In the genomic region with DNA sequence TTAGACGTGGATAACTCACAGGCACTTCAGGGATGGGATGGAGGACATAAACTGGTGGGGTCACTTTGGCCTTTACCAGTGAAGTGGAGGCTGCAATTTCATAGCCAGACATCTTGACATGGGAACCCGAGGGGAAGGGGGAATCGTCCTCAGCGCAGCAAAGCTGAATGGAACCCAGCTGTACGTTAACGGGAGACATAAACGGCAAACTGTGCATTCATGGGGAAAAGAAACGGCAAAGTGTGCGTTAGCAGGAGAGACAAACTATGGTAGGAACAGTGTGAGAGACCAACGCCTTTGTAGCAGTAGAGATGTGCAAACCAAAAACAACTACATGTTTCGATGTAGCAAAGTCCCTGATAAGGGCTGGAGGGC, we compare ENCODE assay signal across 11 mouse cellular contexts.
DNase-seq lines count a peak whose midpoint lies in the region; ATAC-seq and TF ChIP-seq lines count a peak whose summit lies in the region.
"Had no signal": no experiment of that assay in that cellular context is flagged by ENCODE, and none has a peak within 500 bp of the region (broad histone marks: within the 10 kb centered on the region; RNA-seq: fewer than 3 reads in every experiment).

No protein-coding gene starts in this region.

- TF ChIP-seq EP300 in liver, postnatal 0 days (IDR thresholded peaks at IDR 0.05; ENCODE audit: low read depth), result no peak

- peak overlapping the region; percentile 16; the same call in 1 of the 2 replicates for H3K9ac ChIP-seq in heart, embryonic 16.5 days (ENCODE audit: low read length)
- H3K9ac ChIP-seq in midbrain, embryonic 14.5 days (replicated peaks; ENCODE audit: low read length), result no peak overlapping the region
- no peak overlapping the region for H3K9ac ChIP-seq in midbrain, embryonic 13.5 days (replicated peaks)
- H3K9ac ChIP-seq in embryonic facial prominence, embryonic 13.5 days, result 0 out of 2 replicates have a peak overlapping the region, but pooled peaks have one; percentile 27
- 0 out of 2 replicates have a peak overlapping the region, but pooled peaks have one; percentile 8 for H3K9ac ChIP-seq in liver, postnatal 0 days (replicated peaks)
- no peak overlapping the region for H3K9ac ChIP-seq in kidney, embryonic 14.5 days (ENCODE audit: low read depth, low read length)
- H3K9ac ChIP-seq: hindbrain, embryonic 12.5 days; neural tube, embryonic 12.5 days had no signal

- 67% methylated on average over 11 of the region's 11 CpGs for WGBS in heart, embryonic 16.5 days
- 79% methylated on average over 11 of the region's 11 CpGs for WGBS in midbrain, embryonic 14.5 days
- 76% methylated on average over 11 of the region's 11 CpGs for WGBS in midbrain, embryonic 13.5 days
- WGBS in embryonic facial prominence, embryonic 13.5 days, result 52% methylated on average over 11 of the region's 11 CpGs
- WGBS in liver, postnatal 0 days (ENCODE audit: insufficient replicate concordance), result 46% methylated on average over 11 of the region's 11 CpGs
- 76% methylated on average over 11 of the region's 11 CpGs for WGBS in kidney, embryonic 14.5 days

- no peaks in the 10 kb centered on the region for H3K9me3 ChIP-seq in heart, embryonic 16.5 days (replicated peaks; ENCODE audit: control insufficient read depth, low read length)
- no peaks in the 10 kb centered on the region for H3K9me3 ChIP-seq in midbrain, embryonic 14.5 days (ENCODE audit: control insufficient read depth, low read length)
- H3K9me3 ChIP-seq in midbrain, embryonic 13.5 days, result no peaks in the 10 kb centered on the region
- H3K9me3 ChIP-seq in embryonic facial prominence, embryonic 13.5 days, result no peaks in the 10 kb centered on the region
- H3K9me3 ChIP-seq in liver, postnatal 0 days (ENCODE audit: low read length), result no peaks in the 10 kb centered on the region
- H3K9me3 ChIP-seq in kidney, embryonic 14.5 days (ENCODE audit: control insufficient read depth, low read length), result no peaks in the 10 kb centered on the region
- H3K9me3 ChIP-seq: hindbrain, embryonic 12.5 days; neural tube, embryonic 12.5 days had no signal

- no peak overlapping the region for H3K4me3 ChIP-seq in heart, embryonic 16.5 days (ENCODE audit: low read length)
- H3K4me3 ChIP-seq in midbrain, embryonic 14.5 days (replicated peaks; ENCODE audit: low read depth, low read length), result no peak overlapping the region
- H3K4me3 ChIP-seq in midbrain, embryonic 13.5 days (replicated peaks), result no peak overlapping the region
- no peak overlapping the region for H3K4me3 ChIP-seq in embryonic facial prominence, embryonic 13.5 days
- no peak overlapping the region for H3K4me3 ChIP-seq in liver, postnatal 0 days (ENCODE audit: low read depth, low read length)
- no peak overlapping the region for H3K4me3 ChIP-seq in kidney, embryonic 14.5 days (ENCODE audit: low read length)
- H3K4me3 ChIP-seq: hindbrain, embryonic 12.5 days; neural tube, embryonic 12.5 days had no signal

- H3K27ac ChIP-seq in heart, embryonic 16.5 days (ENCODE audit: low read length), result peak overlapping the region; percentile 14; the same call in 1 of the 2 replicates
- no peak overlapping the region for H3K27ac ChIP-seq in midbrain, embryonic 14.5 days (replicated peaks; ENCODE audit: low read depth, low read length)
- no peak overlapping the region for H3K27ac ChIP-seq in midbrain, embryonic 13.5 days
- H3K27ac ChIP-seq in embryonic facial prominence, embryonic 13.5 days, result no peak overlapping the region
- 0 out of 2 replicates have a peak overlapping the region, but pooled peaks have one; percentile 64 for H3K27ac ChIP-seq in liver, postnatal 0 days (ENCODE audit: low read depth)
- H3K27ac ChIP-seq in kidney, embryonic 14.5 days (ENCODE audit: low read depth, low read length), result no peak overlapping the region
- H3K27ac ChIP-seq: hindbrain, embryonic 12.5 days; neural tube, embryonic 12.5 days had no signal

- ATAC-seq in heart, embryonic 16.5 days (replicated peaks; ENCODE audit: extremely low read depth, insufficient read depth, low FRiP score), result no peak
- ATAC-seq in midbrain, embryonic 14.5 days (ENCODE audit: low FRiP score, low TSS enrichment), result no peak
- ATAC-seq in midbrain, embryonic 13.5 days, result no peak
- no peak for ATAC-seq in embryonic facial prominence, embryonic 13.5 days (ENCODE audit: insufficient number of reproducible peaks, insufficient read depth, low FRiP score, low TSS enrichment, low read depth)
- no peak for ATAC-seq in liver, postnatal 0 days
- ATAC-seq in kidney, embryonic 14.5 days (ENCODE audit: low FRiP score, low TSS enrichment), result no peak

- no peaks in the 10 kb centered on the region for H3K27me3 ChIP-seq in heart, embryonic 16.5 days (ENCODE audit: control insufficient read depth, insufficient read depth, low read length)
- H3K27me3 ChIP-seq in midbrain, embryonic 14.5 days (ENCODE audit: control insufficient read depth, insufficient read depth, low read length), result no peaks in the 10 kb centered on the region
- H3K27me3 ChIP-seq in midbrain, embryonic 13.5 days, result no peaks in the 10 kb centered on the region
- no peaks in the 10 kb centered on the region for H3K27me3 ChIP-seq in embryonic facial prominence, embryonic 13.5 days
- H3K27me3 ChIP-seq in liver, postnatal 0 days (ENCODE audit: insufficient read depth, low read length), result no peaks in the 10 kb centered on the region
- 0 out of 2 replicates have a peak, but pooled peaks cover 3% of the 10 kb centered on the region for H3K27me3 ChIP-seq in kidney, embryonic 14.5 days (ENCODE audit: control insufficient read depth, insufficient read depth, low read length)
- H3K27me3 ChIP-seq: hindbrain, embryonic 12.5 days; neural tube, embryonic 12.5 days had no signal

- H3K4me1 ChIP-seq in heart, embryonic 16.5 days (ENCODE audit: control insufficient read depth, insufficient read depth, low read length), result no peaks in the 10 kb centered on the region
- no peaks in the 10 kb centered on the region for H3K4me1 ChIP-seq in midbrain, embryonic 14.5 days (ENCODE audit: control insufficient read depth, insufficient read depth, low read length)
- H3K4me1 ChIP-seq in midbrain, embryonic 13.5 days (replicated peaks), result no peaks in the 10 kb centered on the region; the same call in 1 of the 2 replicates
- H3K4me1 ChIP-seq in embryonic facial prominence, embryonic 13.5 days, result peaks cover 7% of the 10 kb centered on the region; the same call in 1 of the 2 replicates
- peaks cover 10% of the 10 kb centered on the region for H3K4me1 ChIP-seq in liver, postnatal 0 days (ENCODE audit: insufficient read depth)
- H3K4me1 ChIP-seq in kidney, embryonic 14.5 days (ENCODE audit: control insufficient read depth, insufficient read depth, low read length), result no peaks in the 10 kb centered on the region
- H3K4me1 ChIP-seq: hindbrain, embryonic 12.5 days; neural tube, embryonic 12.5 days had no signal

- no peaks in the 10 kb centered on the region for H3K36me3 ChIP-seq in heart, embryonic 16.5 days (ENCODE audit: control insufficient read depth, insufficient read depth)
- H3K36me3 ChIP-seq in midbrain, embryonic 14.5 days (ENCODE audit: control insufficient read depth, insufficient read depth, low read length), result no peaks in the 10 kb centered on the region
- H3K36me3 ChIP-seq in midbrain, embryonic 13.5 days, result no peaks in the 10 kb centered on the region
- no peaks in the 10 kb centered on the region for H3K36me3 ChIP-seq in embryonic facial prominence, embryonic 13.5 days
- no peaks in the 10 kb centered on the region for H3K36me3 ChIP-seq in liver, postnatal 0 days (replicated peaks; ENCODE audit: insufficient read depth, low read length)
- H3K36me3 ChIP-seq in kidney, embryonic 14.5 days (ENCODE audit: control insufficient read depth, insufficient read depth, low read length), result no peaks in the 10 kb centered on the region
- H3K36me3 ChIP-seq: hindbrain, embryonic 12.5 days; neural tube, embryonic 12.5 days had no signal

- TF ChIP-seq CTCF in liver, postnatal 0 days (IDR thresholded peaks at IDR 0.05; ENCODE audit: low read depth), result no peak

- no peak for DNase-seq in heart, adult 8-10 months (ENCODE audit: low spot score)
- no peak for DNase-seq in midbrain, embryonic 14.5 days
- no peak for DNase-seq in liver, postnatal 0 days
- DNase-seq: kidney, postnatal 25 days; right cerebral cortex, postnatal 14 days had no signal

- H3K4me2 ChIP-seq in heart, embryonic 16.5 days (ENCODE audit: low read depth, low read length), result peak overlapping the region; percentile 36
- H3K4me2 ChIP-seq in midbrain, embryonic 14.5 days (ENCODE audit: low read length), result 0 out of 2 replicates have a peak overlapping the region, but pooled peaks have one; percentile 2
- no peak overlapping the region for H3K4me2 ChIP-seq in midbrain, embryonic 13.5 days (replicated peaks)
- peak overlapping the region; percentile 39 for H3K4me2 ChIP-seq in embryonic facial prominence, embryonic 13.5 days
- peak overlapping the region; percentile 61 for H3K4me2 ChIP-seq in liver, postnatal 0 days (ENCODE audit: low read depth, low read length)
- no peak overlapping the region for H3K4me2 ChIP-seq in kidney, embryonic 14.5 days (replicated peaks; ENCODE audit: low read depth, low read length)
- H3K4me2 ChIP-seq: hindbrain, embryonic 12.5 days; neural tube, embryonic 12.5 days had no signal

Comparison
In these comparisons a context has a peak if more than half of its experiments do, and no peak if none do; other contexts are left out.
1. H3K4me2 ChIP-seq: peak in heart, embryonic 16.5 days (single experiment), midbrain, embryonic 14.5 days (single experiment), embryonic facial prominence, embryonic 13.5 days (single experiment) and liver, postnatal 0 days (single experiment); none in midbrain, embryonic 13.5 days (single experiment) and kidney, embryonic 14.5 days (single experiment).
2. H3K27ac ChIP-seq: peak in heart, embryonic 16.5 days (single experiment) and liver, postnatal 0 days (single experiment); none in midbrain, embryonic 14.5 days (single experiment), midbrain, embryonic 13.5 days (single experiment), embryonic facial prominence, embryonic 13.5 days (single experiment) and kidney, embryonic 14.5 days (single experiment).
3. H3K9ac ChIP-seq: peak in heart, embryonic 16.5 days (single experiment), embryonic facial prominence, embryonic 13.5 days (single experiment) and liver, postnatal 0 days (single experiment); none in midbrain, embryonic 14.5 days (single experiment), midbrain, embryonic 13.5 days (single experiment) and kidney, embryonic 14.5 days (single experiment).